Mouse (Mus musculus) brain, adult 10 weeks (tissue): ENCODE results near the gene Ccdc85c. TPM values are rescaled to one million over a fixed set of nuclear protein-coding genes. Genes with fewer than 3 reads are reported as not detected.

Experiments
- polyA plus RNA-seq: library from polyadenylated mRNA; stranded (reverse); fragments of 350-450 nt; fragmentation: Illumina TruSeq; extraction: RNeasy Lipid Tissue Mini Kit (QIAGEN cat#74804); gene quantifications from one replicate; pipeline ENCODE4 v1.2.3, GENCODE M21; 2015; ENCODE audit warnings: low read depth, low replicate concordance

Gene Ccdc85c
- 32.0 TPM for polyA plus RNA-seq

GRCm38 (mm10) chr12:108274661-108275507 lies at the start of gene Ccdc85c:
Gene Ccdc85c, minus strand, starts transcription at chr12:108275425.

GRCm38 (mm10) chr12:108305812-108306794 lies 30.9 kb upstream of the Ccdc85c start, which contains the start of gene Hhipl1:
Gene Hhipl1, plus strand, starts transcription at chr12:108306270.

GRCm38 (mm10) chr12:108179321-108180266 lies 95.6 kb downstream of the Ccdc85c start, which contains the start of gene Ccnk:
Gene Ccnk, plus strand, starts transcription at chr12:108179579.

GRCm38 (mm10) chr12:108179246-108179320 lies 96.1 kb downstream of the Ccdc85c start, which contains the start of gene Setd3:
Gene Setd3, minus strand, starts transcription at chr12:108179314.

Other genes starting within 250 kb of the Ccdc85c start
- gene Setd3, start 96.1 kb downstream of the Ccdc85c start, polyA plus RNA-seq: 160 TPM
- 17.9 TPM for gene Ccnk, start 95.8 kb downstream of the Ccdc85c start, polyA plus RNA-seq
- 5.4 TPM for gene Hhipl1, start 30.8 kb upstream of the Ccdc85c start, polyA plus RNA-seq
- gene Cyp46a1, start 59.0 kb upstream of the Ccdc85c start, polyA plus RNA-seq: 228 TPM
- gene Eml1, start 95.5 kb upstream of the Ccdc85c start, polyA plus RNA-seq: 68.9 TPM